Mouse (Mus musculus): ENCODE data around the gene Ppm1n. TPM values are rescaled to one million over a fixed set of nuclear protein-coding genes. Genes with fewer than 3 reads are reported as not detected.

Gene Ppm1n
- polyA plus RNA-seq, 1 experiment from 2014 or later, result not detected

- H3K79me2 ChIP-seq (ENCODE audit: inconsistent target), result no peaks in the 10 kb centered on the region; the same call in 1 of the 2 replicates
- H3K27ac ChIP-seq, result no peak overlapping the region
- H3K36me3 ChIP-seq (ENCODE audit: inconsistent target), result peaks cover 63% of the 10 kb centered on the region; the same call in 1 of the 2 replicates
- no peak overlapping the region for H3K4me3 ChIP-seq (ENCODE audit: inconsistent target)
- WGBS (ENCODE audit: missing documents), result 87% methylated on average over 3 of the region's 3 CpGs
Measured at GRCm38 (mm10) chr7:19258336-19258735, 21.5 kb downstream of the Ppm1n start.

- Histone ChIP-seq H3K4me3 (ENCODE audit: inconsistent target) (no peak overlapping the region), H3K27ac (no peak overlapping the region), H3K36me3 (ENCODE audit: inconsistent target) (peaks cover 55% of the 10 kb centered on the region; the same call in 1 of the 2 replicates), H3K79me2 (ENCODE audit: inconsistent target) (no peaks in the 10 kb centered on the region)
- 30% methylated on average over 10 of the region's 11 CpGs for WGBS (ENCODE audit: missing documents)
Measured at GRCm38 (mm10) chr7:19257390-19258022, 22.4 kb downstream of the Ppm1n start.

GRCm38 (mm10) chr7:19256567-19256966 is 23.3 kb downstream of the Ppm1n start:
- H3K79me2 ChIP-seq (ENCODE audit: inconsistent target), result no peaks in the 10 kb centered on the region
- 27% methylated on average over 7 of the region's 7 CpGs for WGBS (ENCODE audit: missing documents)
- H3K36me3 ChIP-seq (ENCODE audit: inconsistent target), result peaks cover 45% of the 10 kb centered on the region; the same call in 1 of the 2 replicates
- no peak overlapping the region for H3K4me3 ChIP-seq (ENCODE audit: inconsistent target)
- H3K27ac ChIP-seq, result no peak overlapping the region

GRCm38 (mm10) chr7:19255395-19255794 is 24.5 kb downstream of the Ppm1n start:
- H3K4me3 ChIP-seq (ENCODE audit: inconsistent target), result no peak overlapping the region
- WGBS (ENCODE audit: missing documents), result 98% methylated on average over 17 of the region's 17 CpGs
- no peaks in the 10 kb centered on the region for H3K79me2 ChIP-seq (ENCODE audit: inconsistent target)
- no peak overlapping the region for H3K27ac ChIP-seq
- H3K36me3 ChIP-seq (ENCODE audit: inconsistent target), result peaks cover 34% of the 10 kb centered on the region; the same call in 1 of the 2 replicates

- H3K36me3 ChIP-seq (ENCODE audit: inconsistent target), result peaks cover 15% of the 10 kb centered on the region; the same call in 1 of the 2 replicates
- H3K27ac ChIP-seq, result no peak overlapping the region
- 91% methylated on average over 5 of the region's 5 CpGs for whole genome bisulfite sequencing (ENCODE audit: missing documents)
- H3K79me2 ChIP-seq (ENCODE audit: inconsistent target), result no peaks in the 10 kb centered on the region
- no peak overlapping the region for H3K4me3 ChIP-seq (ENCODE audit: inconsistent target)
Measured at GRCm38 (mm10) chr7:19253437-19253836, 26.4 kb downstream of the Ppm1n start.

GRCm38 (mm10) chr7:19252078-19252477 is 27.8 kb downstream of the Ppm1n start:
- Histone ChIP-seq H3K79me2 (ENCODE audit: inconsistent target) (no peaks in the 10 kb centered on the region), H3K4me3 (ENCODE audit: inconsistent target) (no peak overlapping the region), H3K36me3 (ENCODE audit: inconsistent target) (peaks cover 5% of the 10 kb centered on the region; the same call in 1 of the 2 replicates), H3K27ac (no peak overlapping the region)
- WGBS (ENCODE audit: missing documents), result 80% methylated on average over 4 of the region's 4 CpGs

GRCm38 (mm10) chr7:19247511-19247910 is 32.4 kb downstream of the Ppm1n start:
- no peak overlapping the region for H3K27ac ChIP-seq
- 0 out of 2 replicates have a peak, but pooled peaks cover 10% of the 10 kb centered on the region for H3K36me3 ChIP-seq (ENCODE audit: inconsistent target)
- no peak overlapping the region for H3K4me3 ChIP-seq (ENCODE audit: inconsistent target)
- peaks cover 4% of the 10 kb centered on the region; the same call in 1 of the 2 replicates for H3K79me2 ChIP-seq (ENCODE audit: inconsistent target)
- 49% methylated on average over 2 of the region's 2 CpGs for WGBS (ENCODE audit: missing documents)

GRCm38 (mm10) chr7:19246855-19247254 is 33.0 kb downstream of the Ppm1n start:
- 0 out of 2 replicates have a peak, but pooled peaks cover 10% of the 10 kb centered on the region for H3K36me3 ChIP-seq (ENCODE audit: inconsistent target)
- H3K27ac ChIP-seq, result no peak overlapping the region
- H3K4me3 ChIP-seq (ENCODE audit: inconsistent target), result no peak overlapping the region
- H3K79me2 ChIP-seq (ENCODE audit: inconsistent target), result peaks cover 10% of the 10 kb centered on the region; the same call in 1 of the 2 replicates
- WGBS (ENCODE audit: missing documents), result 100% methylated on average over 1 of the region's 1 CpGs

- Histone ChIP-seq H3K36me3 (ENCODE audit: inconsistent target) (0 out of 2 replicates have a peak, but pooled peaks cover 10% of the 10 kb centered on the region), H3K27ac (no peak overlapping the region), H3K4me3 (ENCODE audit: inconsistent target) (no peak overlapping the region), H3K79me2 (ENCODE audit: inconsistent target) (peaks cover 26% of the 10 kb centered on the region)
- WGBS (ENCODE audit: missing documents), result 73% methylated on average over 3 of the region's 3 CpGs
Measured at GRCm38 (mm10) chr7:19245083-19245482, 34.8 kb downstream of the Ppm1n start.

- H3K79me2 ChIP-seq (ENCODE audit: inconsistent target), result peaks cover 26% of the 10 kb centered on the region
- no peak overlapping the region for H3K27ac ChIP-seq
- 89% methylated on average over 5 of the region's 5 CpGs for WGBS (ENCODE audit: missing documents)
- H3K36me3 ChIP-seq (ENCODE audit: inconsistent target), result 0 out of 2 replicates have a peak, but pooled peaks cover 10% of the 10 kb centered on the region
- no peak overlapping the region for H3K4me3 ChIP-seq (ENCODE audit: inconsistent target)
Measured at GRCm38 (mm10) chr7:19243858-19244257, 36.0 kb downstream of the Ppm1n start.

- Histone ChIP-seq H3K27ac (no peak overlapping the region), H3K4me3 (ENCODE audit: inconsistent target) (no peak overlapping the region), H3K79me2 (ENCODE audit: inconsistent target) (peaks cover 44% of the 10 kb centered on the region), H3K36me3 (ENCODE audit: inconsistent target) (0 out of 2 replicates have a peak, but pooled peaks cover 10% of the 10 kb centered on the region)
- 100% methylated on average over 1 of the region's 1 CpGs for WGBS (ENCODE audit: missing documents)
Measured at GRCm38 (mm10) chr7:19242005-19242404, 37.9 kb downstream of the Ppm1n start.

- H3K36me3 ChIP-seq (ENCODE audit: inconsistent target), result 0 out of 2 replicates have a peak, but pooled peaks cover 10% of the 10 kb centered on the region
- WGBS (ENCODE audit: missing documents), result 91% methylated on average over 8 of the region's 8 CpGs
- peaks cover 54% of the 10 kb centered on the region for H3K79me2 ChIP-seq (ENCODE audit: inconsistent target)
- no peak overlapping the region for H3K4me3 ChIP-seq (ENCODE audit: inconsistent target)
- H3K27ac ChIP-seq, result no peak overlapping the region
Measured at GRCm38 (mm10) chr7:19240905-19241463, 38.9 kb downstream of the Ppm1n start.

- 0 out of 2 replicates have a peak, but pooled peaks cover under 1% of the 10 kb centered on the region for H3K36me3 ChIP-seq (ENCODE audit: inconsistent target)
- H3K79me2 ChIP-seq (ENCODE audit: inconsistent target), result peaks cover 62% of the 10 kb centered on the region
- 87% methylated on average over 1 of the region's 4 CpGs for WGBS (ENCODE audit: missing documents)
- H3K27ac ChIP-seq, result no peak overlapping the region
- no peak overlapping the region for H3K4me3 ChIP-seq (ENCODE audit: inconsistent target)
Measured at GRCm38 (mm10) chr7:19239986-19240385, 39.9 kb downstream of the Ppm1n start.

- Histone ChIP-seq H3K4me3 (ENCODE audit: inconsistent target) (no peak overlapping the region), H3K79me2 (ENCODE audit: inconsistent target) (peaks cover 66% of the 10 kb centered on the region), H3K27ac (no peak overlapping the region), H3K36me3 (ENCODE audit: inconsistent target) (no peaks in the 10 kb centered on the region)
- WGBS (ENCODE audit: missing documents), result 0% methylated on average over 1 of the region's 1 CpGs
Measured at GRCm38 (mm10) chr7:19239423-19239822, 40.4 kb downstream of the Ppm1n start.

- 90% methylated on average over 4 of the region's 4 CpGs for WGBS (ENCODE audit: missing documents)
- Histone ChIP-seq H3K79me2 (ENCODE audit: inconsistent target) (peaks cover 77% of the 10 kb centered on the region), H3K4me3 (ENCODE audit: inconsistent target) (no peak overlapping the region), H3K27ac (no peak overlapping the region), H3K36me3 (ENCODE audit: inconsistent target) (no peaks in the 10 kb centered on the region)
Measured at GRCm38 (mm10) chr7:19238344-19238743, 41.5 kb downstream of the Ppm1n start.

All from macrophage (primary cell).